Mouse (Mus musculus) C2C12 (cell line): ENCODE data around the gene Apol10a.
"Not testable (repeated sequence)": the region's sequence is repeated elsewhere in the genome, so short reads cannot be mapped to it uniquely, and the experiment has no call there.

ENCODE experiments used
- CEBPB ChIP-seq: IDR thresholded peaks from one replicate; pipeline ENCODE4 v1.6.1; 2011; ENCODE audit warnings: low read depth, mild to moderate bottlenecking, control low read depth, moderate library complexity
- CTCF ChIP-seq: IDR thresholded peaks from one replicate; pipeline ENCODE4 v1.5.1; 2011; ENCODE audit not compliant: control insufficient read depth, insufficient read depth, insufficient read length

DNA sequence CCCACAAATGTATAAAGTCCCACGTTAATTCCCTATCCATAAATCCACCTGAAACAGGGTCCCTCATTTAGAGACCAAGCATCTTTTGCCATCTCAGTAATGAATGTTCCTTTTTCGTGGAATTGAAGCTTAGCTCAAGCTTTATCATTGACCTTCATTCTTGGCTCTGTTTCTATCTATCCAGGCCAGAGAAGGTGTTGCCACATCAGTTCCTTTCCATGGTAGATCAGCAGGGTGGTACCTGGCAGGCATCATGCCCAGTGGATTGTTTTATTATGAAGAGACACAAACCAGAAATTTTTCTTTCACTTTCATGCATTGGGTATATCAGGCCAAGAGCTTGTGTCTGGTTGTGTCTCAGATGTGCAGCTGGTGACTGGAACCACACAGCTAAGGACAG, at the start of gene Apol10a:
- TF ChIP-seq CTCF, CEBPB: not testable (repeated sequence)
